Mouse (Mus musculus): ENCODE data around the gene Meis3.

GRCm38 (mm10) chr7:16161302-16161701 lies 13.6 kb upstream of the Meis3 start:
- no peak for TF ChIP-seq POLR2A (IDR thresholded peaks at IDR 0.05; ENCODE audit: low read depth, low read length)
- TF ChIP-seq CTCF (IDR thresholded peaks at IDR 0.05; ENCODE audit: extremely low read depth, insufficient read length, insufficient replicate concordance, low read depth, low read length): no peak
